Mouse (Mus musculus) myocyte (in vitro differentiated cells): ENCODE data around the gene Gm45233.

Experiments
- CEBPB ChIP-seq: IDR thresholded peaks from 2 replicates; pipeline ENCODE4 v1.6.1; 2011; ENCODE audit warnings: mild to moderate bottlenecking, moderate library complexity; ENCODE audit not compliant: poor library complexity, insufficient read depth, severe bottlenecking
- E2F4 ChIP-seq: IDR thresholded peaks from one replicate; pipeline ENCODE4 v1.6.1; 2011; ENCODE audit warnings: mild to moderate bottlenecking, control low read depth, moderate library complexity; ENCODE audit not compliant: insufficient read depth
- MAX ChIP-seq: IDR thresholded peaks from one replicate; pipeline ENCODE4 v1.6.1; 2011; ENCODE audit warnings: low read depth, mild to moderate bottlenecking, control low read depth
- MYOD1 ChIP-seq, 3 experiments: IDR thresholded peaks; one replicate each; pipeline ENCODE4 v1.6.1; 2011; ENCODE audit warnings: control low read depth in 2 of 3, low read depth in 2 of 3, mild to moderate bottlenecking in 2 of 3, moderate library complexity in 1 of 3; ENCODE audit not compliant: insufficient read length in 2 of 3, control insufficient read depth in 1 of 3
- MYOG ChIP-seq, 3 experiments: IDR thresholded peaks; one replicate each; pipeline ENCODE4 v1.6.1; 2011; ENCODE audit warnings: control low read depth in 2 of 3, low read depth in 2 of 3, mild to moderate bottlenecking in 2 of 3; ENCODE audit not compliant: insufficient read length in 2 of 3, control insufficient read depth in 1 of 3, insufficient read depth in 1 of 3
- POLR2A ChIP-seq: IDR thresholded peaks from one replicate; pipeline ENCODE4 v1.6.1; 2011; ENCODE audit warnings: low read depth, mild to moderate bottlenecking, control low read depth, moderate library complexity; ENCODE audit not compliant: insufficient read length
- POLR2AphosphoS2 ChIP-seq: IDR thresholded peaks from one replicate; pipeline ENCODE4 v1.6.1; 2011; ENCODE audit warnings: low read depth, control low read depth; ENCODE audit not compliant: insufficient read length
- REST ChIP-seq: IDR thresholded peaks from one replicate; pipeline ENCODE4 v1.6.1; 2011; ENCODE audit warnings: mild to moderate bottlenecking, control low read depth, moderate library complexity; ENCODE audit not compliant: insufficient read depth, insufficient read length
- SRF ChIP-seq: IDR thresholded peaks from one replicate; pipeline ENCODE4 v1.6.1; 2011; ENCODE audit warnings: low read depth; ENCODE audit not compliant: control insufficient read depth, insufficient read length
- TCF12 ChIP-seq: IDR thresholded peaks from one replicate; pipeline ENCODE4 v1.6.1; 2011; ENCODE audit warnings: mild to moderate bottlenecking, control low read depth; ENCODE audit not compliant: poor library complexity, insufficient read depth, severe bottlenecking
- TCF3 ChIP-seq: IDR thresholded peaks from one replicate; pipeline ENCODE4 v1.6.1; 2011; ENCODE audit warnings: low read depth, control low read depth; ENCODE audit not compliant: insufficient read length
- USF1 ChIP-seq: IDR thresholded peaks from one replicate; pipeline ENCODE4 v1.6.1; 2011; ENCODE audit warnings: low read depth, mild to moderate bottlenecking, control low read depth, moderate library complexity

- TF ChIP-seq USF1 (no peak), POLR2A (no peak), MYOD1 (IDR thresholded peaks at IDR 0.05; ENCODE audit: control insufficient read depth in 1 of 3, insufficient read length in 2 of 3, low read depth in 2 of 3) (no peak), E2F4 (no peak), CEBPB (no peak), MYOG (IDR thresholded peaks at IDR 0.05; ENCODE audit: control insufficient read depth in 1 of 3, insufficient read depth in 1 of 3, insufficient read length in 2 of 3, low read depth in 2 of 3) (no peak), TCF3 (no peak), POLR2AphosphoS2 (no peak), TCF12 (no peak), MAX (no peak), SRF (no peak), REST (no peak)
Measured at GRCm38 (mm10) chr7:43442684-43443083, 1.2 kb upstream of the Gm45233 start.
